Mouse (Mus musculus) midbrain, embryonic 11.5 days (tissue): Measurements from ENCODE around the gene St5. TPM values are rescaled to one million over a fixed set of nuclear protein-coding genes. Genes with fewer than 3 reads are reported as not detected.

Experiments used
- ATAC-seq: fragments of 200-750 bp; cut with Nextera tagmentation; 2 replicates; pipeline ENCODE4 v1.8.0; 2017; ENCODE audit warnings: moderate TSS enrichment, moderate library complexity; ENCODE audit not compliant: low FRiP score
- DNase-seq: peaks from one replicate; pipeline ENCODE4 v3.0.0; 2015; ENCODE audit warnings: low spot score; ENCODE audit errors: missing footprints
- H3K27ac ChIP-seq: fragments of 300-500 bp; sonication (generic); 2 replicates; pipeline ENCODE4 v1.5.1; 2014; ENCODE audit warnings: low read depth, low read length
- H3K27me3 ChIP-seq: fragments of 300-500 bp; sonication (generic); 2 replicates; pipeline ENCODE4 v1.6.1; 2014; ENCODE audit warnings: mild to moderate bottlenecking, low read length, moderate library complexity, mixed read lengths; ENCODE audit not compliant: control insufficient read depth, insufficient read depth
- H3K36me3 ChIP-seq: fragments of 300-500 bp; sonication (generic); 2 replicates; pipeline ENCODE4 v1.6.1; 2014; ENCODE audit warnings: mild to moderate bottlenecking, low read length, moderate library complexity, mixed read lengths; ENCODE audit not compliant: control insufficient read depth, insufficient read depth
- H3K4me1 ChIP-seq: fragments of 300-500 bp; sonication (generic); 2 replicates; pipeline ENCODE4 v1.6.1; 2014; ENCODE audit warnings: low read length; ENCODE audit not compliant: control insufficient read depth, insufficient read depth
- H3K4me2 ChIP-seq: fragments of 300-500 bp; sonication (generic); 2 replicates; pipeline ENCODE4 v1.6.1; 2014; ENCODE audit warnings: mild to moderate bottlenecking, moderate library complexity
- H3K4me3 ChIP-seq: fragments of 300-500 bp; sonication (generic); 2 replicates; pipeline ENCODE4 v1.5.1; 2014; ENCODE audit warnings: low read depth, low read length
- H3K9ac ChIP-seq: fragments of 300-500 bp; sonication (generic); 2 replicates; pipeline ENCODE4 v1.6.1; 2014; ENCODE audit warnings: low read length
- H3K9me3 ChIP-seq: fragments of 300-500 bp; sonication (generic); 2 replicates; pipeline ENCODE4 v1.6.1; 2016; ENCODE audit warnings: low read length; ENCODE audit not compliant: control insufficient read depth
- WGBS: fragments of 180-500 bp; shearing (Covaris S2); extraction: QIAGEN DNeasy Blood & Tissue Kit; methylation state at CpG from one replicate; pipeline ENCODE4 v1.1.7; 2014; 5-methylcytosine and 5-hydroxymethylcytosine counted together
- polyA plus RNA-seq: library from polyadenylated mRNA; unstranded; fragments of >200 nt; fragmentation: Nextera tagmentation; extraction: Ambion mirVana; gene quantifications from 2 replicates; pipeline ENCODE4 v1.2.1, GENCODE M21; 2014

Gene St5
- polyA plus RNA-seq, 1 experiment from 2014 or later = 37.9 TPM

- no peak within 1 kb of the TSS for H3K4me2 ChIP-seq
- no peak for ATAC-seq
- H3K9me3 ChIP-seq = no peaks in the 10 kb centered on the region
- H3K27me3 ChIP-seq = no peaks in the 10 kb centered on the region
- 90% methylated on average over 5 of the region's 5 CpGs for WGBS
- no peak within 1 kb of the TSS for H3K4me3 ChIP-seq
- H3K36me3 ChIP-seq = no peaks in the 10 kb centered on the region
- no peak for DNase-seq
- H3K9ac ChIP-seq = no peak within 1 kb of the TSS
- no peaks in the 10 kb centered on the region for H3K4me1 ChIP-seq
- H3K27ac ChIP-seq = no peak within 1 kb of the TSS
Measured at GRCm38 (mm10) chr7:109731626-109732025, 28.2 kb upstream of the St5 start, which contains the start of gene Ascl3. TSS of gene Ascl3 (minus strand) at chr7:109731726.

- H3K4me3 ChIP-seq = no peak within 1 kb of the TSS
Measured at GRCm38 (mm10) chr7:109723697-109724096, 20.3 kb upstream of the St5 start, which contains the start of gene BC051019. TSS of gene BC051019 (minus strand) at chr7:109723850.

GRCm38 (mm10) chr7:109723114-109723513, 19.7 kb upstream of the St5 start:
- 93% methylated on average over 8 of the region's 8 CpGs for WGBS
- no peak overlapping the region for H3K27ac ChIP-seq
- H3K4me3 ChIP-seq = no peak overlapping the region
- H3K36me3 ChIP-seq = no peaks in the 10 kb centered on the region
- H3K9me3 ChIP-seq = no peaks in the 10 kb centered on the region; the same call in 1 of the 2 replicates
- no peak overlapping the region for H3K9ac ChIP-seq
- no peak for ATAC-seq
- no peaks in the 10 kb centered on the region for H3K27me3 ChIP-seq
- no peak overlapping the region for H3K4me2 ChIP-seq
- no peak for DNase-seq
- H3K4me1 ChIP-seq = no peaks in the 10 kb centered on the region

More at GRCm38 (mm10) chr7:109723697-109724096, 20.3 kb upstream of the St5 start, which contains the start of gene BC051019:
- Histone ChIP-seq H3K4me2 (no peak within 1 kb of the TSS), H3K36me3 (no peaks in the 10 kb centered on the region), H3K9me3 (no peaks in the 10 kb centered on the region; the same call in 1 of the 2 replicates), H3K4me1 (no peaks in the 10 kb centered on the region), H3K9ac (no peak within 1 kb of the TSS), H3K27ac (no peak within 1 kb of the TSS), H3K27me3 (no peaks in the 10 kb centered on the region)
- ATAC-seq (no peak), DNase-seq (no peak)
- 90% methylated on average over 5 of the region's 5 CpGs for WGBS

DNA sequence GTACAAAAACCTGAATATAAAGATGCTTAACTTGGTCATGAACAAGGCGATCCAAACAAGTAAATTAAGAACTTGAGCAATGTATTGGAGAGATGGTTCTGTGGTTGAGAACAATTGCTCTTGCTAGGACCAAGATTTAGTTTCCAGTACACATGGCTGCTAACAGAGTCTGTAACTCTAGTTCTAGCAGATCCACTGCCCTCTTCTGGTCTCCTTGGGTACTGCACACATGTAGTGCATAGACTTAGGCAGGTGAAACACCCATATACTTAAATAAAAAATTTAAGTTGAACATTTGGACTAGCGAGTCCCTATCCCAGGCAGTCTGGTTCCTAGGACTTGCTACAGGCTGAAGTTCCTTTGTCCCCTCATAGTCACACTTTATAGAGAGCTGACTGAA, 19.2 kb upstream of the St5 start:
- H3K36me3 ChIP-seq = no peaks in the 10 kb centered on the region
- H3K9me3 ChIP-seq = no peaks in the 10 kb centered on the region; the same call in 1 of the 2 replicates
- no peak overlapping the region for H3K9ac ChIP-seq
- DNase-seq = no peak
- no peak overlapping the region for H3K27ac ChIP-seq
- H3K4me1 ChIP-seq = no peaks in the 10 kb centered on the region
- no peak for ATAC-seq
- H3K4me2 ChIP-seq = no peak overlapping the region
- H3K27me3 ChIP-seq = no peaks in the 10 kb centered on the region
- no peak overlapping the region for H3K4me3 ChIP-seq
- WGBS = 92% methylated on average over 2 of the region's 2 CpGs

DNA sequence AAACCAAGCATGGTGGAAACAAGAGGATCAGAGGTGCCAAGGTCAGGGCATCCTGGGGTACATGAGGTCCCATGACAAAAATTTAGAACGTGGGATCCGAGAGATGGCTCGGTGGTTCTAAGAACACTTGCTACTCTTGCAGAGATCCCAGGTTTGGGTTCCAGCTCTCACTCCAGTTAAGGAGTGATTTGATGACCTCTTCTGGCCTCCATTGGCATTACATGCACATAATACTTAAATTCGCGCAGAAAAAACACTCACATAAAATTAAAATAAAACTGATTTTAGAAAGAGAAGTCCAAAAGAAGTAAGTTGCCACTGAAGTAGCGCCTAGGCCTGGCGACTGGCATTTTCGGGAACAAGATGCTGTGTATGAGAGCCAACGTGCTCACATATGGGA, 15.9 kb upstream of the St5 start:
- DNase-seq = peak; percentile 89
- Histone ChIP-seq H3K9me3 (no peaks in the 10 kb centered on the region; the same call in 1 of the 2 replicates), H3K27me3 (no peaks in the 10 kb centered on the region), H3K4me3 (no peak overlapping the region), H3K4me1 (no peaks in the 10 kb centered on the region), H3K36me3 (no peaks in the 10 kb centered on the region), H3K27ac (no peak overlapping the region), H3K9ac (no peak overlapping the region), H3K4me2 (no peak overlapping the region)
- 66% methylated on average over 9 of the region's 9 CpGs for WGBS
- no peak for ATAC-seq

DNA sequence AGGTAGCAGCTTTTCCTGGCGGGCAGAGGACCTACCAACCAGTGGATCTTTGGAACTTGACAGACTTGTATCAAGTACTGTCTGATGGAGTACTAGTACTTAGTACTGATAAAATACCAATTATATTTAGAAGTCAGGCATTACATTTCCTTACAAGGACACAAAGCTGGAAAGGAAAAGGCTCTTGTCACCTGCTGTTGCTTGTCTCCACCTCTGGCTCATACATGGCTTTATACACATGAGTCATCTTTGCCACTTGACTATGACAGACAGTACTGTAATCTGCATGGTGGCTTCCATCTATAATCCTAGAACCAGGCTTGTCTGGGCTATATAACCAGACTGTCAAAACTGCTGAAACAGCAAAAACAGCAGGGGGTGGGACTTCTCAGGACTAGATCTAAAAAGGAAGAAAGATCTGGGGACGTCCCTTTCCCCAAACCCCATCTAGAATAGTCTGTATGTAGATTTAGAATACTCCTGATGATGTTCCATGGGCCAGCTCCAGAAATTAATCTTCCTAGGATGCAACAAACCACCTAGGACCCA, 10.1 kb upstream of the St5 start:
- H3K9me3 ChIP-seq = no peaks in the 10 kb centered on the region
- no peaks in the 10 kb centered on the region for H3K27me3 ChIP-seq
- no peak overlapping the region for H3K4me3 ChIP-seq
- H3K4me1 ChIP-seq = no peaks in the 10 kb centered on the region
- DNase-seq (no peak), ATAC-seq (no peak)
- H3K4me2 ChIP-seq = no peak overlapping the region
- 0 out of 2 replicates have a peak, but pooled peaks cover 2% of the 10 kb centered on the region for H3K36me3 ChIP-seq
- no peak overlapping the region for H3K27ac ChIP-seq
- 89% methylated on average over 2 of the region's 2 CpGs for WGBS
- H3K9ac ChIP-seq = no peak overlapping the region

DNA sequence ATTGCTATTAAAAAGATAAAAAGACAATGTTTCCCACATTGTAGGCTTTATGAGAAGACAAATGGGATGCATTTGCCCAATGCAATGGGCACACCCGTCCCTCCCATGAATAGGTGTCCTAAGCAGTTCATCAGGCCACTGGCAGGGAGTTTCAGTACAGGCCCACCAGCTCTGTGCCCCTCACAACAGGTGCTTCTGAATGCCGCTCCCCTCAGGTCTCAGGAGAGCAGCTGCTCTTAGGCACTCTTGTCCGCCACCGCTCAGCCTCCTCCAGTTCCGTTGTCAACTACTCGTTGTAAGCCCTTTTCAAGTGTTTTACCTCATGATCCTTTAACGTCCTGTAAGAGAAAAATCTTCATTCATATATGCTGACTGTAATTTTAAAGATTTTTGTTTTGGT, 8.8 kb upstream of the St5 start:
- Histone ChIP-seq H3K4me2 (no peak overlapping the region), H3K36me3 (0 out of 2 replicates have a peak, but pooled peaks cover 2% of the 10 kb centered on the region), H3K4me1 (no peaks in the 10 kb centered on the region), H3K27me3 (no peaks in the 10 kb centered on the region), H3K4me3 (no peak overlapping the region), H3K27ac (no peak overlapping the region), H3K9me3 (no peaks in the 10 kb centered on the region), H3K9ac (no peak overlapping the region)
- WGBS = 93% methylated on average over 7 of the region's 7 CpGs
- ATAC-seq (no peak), DNase-seq (no peak)

DNA sequence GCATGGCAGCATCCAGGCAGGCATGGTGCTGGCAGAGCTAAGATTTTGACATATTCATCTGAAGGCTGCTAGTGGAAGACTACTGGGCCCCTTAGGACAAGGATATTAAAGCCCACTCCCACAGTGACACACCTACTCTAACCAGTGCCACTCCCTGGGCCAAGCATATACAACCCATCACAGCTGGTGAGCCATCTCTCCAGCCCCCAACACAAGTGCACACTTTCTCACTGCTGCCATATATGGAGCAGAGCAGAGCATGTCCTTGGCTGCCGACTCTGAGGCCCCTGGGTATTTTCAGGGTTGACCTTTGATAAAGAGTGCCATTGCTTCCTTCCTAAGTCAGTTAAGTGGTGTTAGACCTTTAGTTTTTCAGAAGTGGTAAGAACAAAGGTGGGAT, 6.7 kb upstream of the St5 start:
- Histone ChIP-seq H3K27me3 (no peaks in the 10 kb centered on the region), H3K36me3 (0 out of 2 replicates have a peak, but pooled peaks cover 2% of the 10 kb centered on the region)

GRCm38 (mm10) chr7:109708961-109709382, 5.6 kb upstream of the St5 start:
- Histone ChIP-seq H3K9me3 (no peaks in the 10 kb centered on the region), H3K36me3 (0 out of 2 replicates have a peak, but pooled peaks cover 2% of the 10 kb centered on the region)

More for the DNA sequence above, 6.7 kb upstream of the St5 start:
- no peak overlapping the region for H3K9ac ChIP-seq
- DNase-seq (peak; percentile 19), ATAC-seq (no peak)
- H3K4me3 ChIP-seq = no peak overlapping the region
- no peaks in the 10 kb centered on the region for H3K9me3 ChIP-seq
- no peak overlapping the region for H3K4me2 ChIP-seq
- 70% methylated on average over 1 of the region's 1 CpGs for WGBS
- no peaks in the 10 kb centered on the region for H3K4me1 ChIP-seq
- no peak overlapping the region for H3K27ac ChIP-seq

More at GRCm38 (mm10) chr7:109708961-109709382, 5.6 kb upstream of the St5 start:
- Histone ChIP-seq H3K27ac (no peak overlapping the region), H3K4me2 (no peak overlapping the region), H3K27me3 (no peaks in the 10 kb centered on the region), H3K4me1 (peaks cover 3% of the 10 kb centered on the region; the same call in 1 of the 2 replicates), H3K9ac (no peak overlapping the region), H3K4me3 (no peak overlapping the region)
- no peak for DNase-seq
- WGBS = 73% methylated on average over 3 of the region's 3 CpGs
- no peak for ATAC-seq
